Mouse (Mus musculus) ES-E14 (cell line): Measurements from ENCODE around the gene Ccdc57. TPM values are rescaled to one million over a fixed set of nuclear protein-coding genes. Genes with fewer than 3 reads are reported as not detected.

Experiments
- DNase-seq: peaks from one replicate; pipeline ENCODE4 v3.0.0-alpha.2; 2013; ENCODE audit warnings: low read depth, low spot score
- H3K27ac ChIP-seq: 2 replicates; pipeline ENCODE4 v1.5.1; 2012; ENCODE audit warnings: low read depth, mild to moderate bottlenecking, low read length, moderate library complexity, mixed read lengths; ENCODE audit not compliant: poor library complexity, insufficient read depth, severe bottlenecking
- H3K36me3 ChIP-seq: 2 replicates; pipeline ENCODE4 v1.6.1; 2012; ENCODE audit warnings: mild to moderate bottlenecking, low read length, moderate library complexity, mixed read lengths; ENCODE audit not compliant: control insufficient read depth, poor library complexity, insufficient read depth, severe bottlenecking
- H3K4me1 ChIP-seq, 2 experiments: fragments of 150-350 bp in 1 of 2; sonication (generic) in 1 of 2; 2 replicates each; pipeline ENCODE4 v1.6.1; 2012; ENCODE audit warnings: low read length in 2 of 2, mild to moderate bottlenecking in 1 of 2, mixed read lengths in 1 of 2; ENCODE audit not compliant: control insufficient read depth in 2 of 2, insufficient read depth in 2 of 2, poor library complexity in 1 of 2
- H3K4me3 ChIP-seq, 2 experiments: fragments of 150-350 bp in 1 of 2; sonication (generic) in 1 of 2; 2 replicates each; pipeline ENCODE4 v1.5.1; 2012; ENCODE audit warnings: low read length in 2 of 2, low read depth in 1 of 2, mild to moderate bottlenecking in 1 of 2, mixed read lengths in 1 of 2; ENCODE audit not compliant: insufficient read depth in 1 of 2, poor library complexity in 1 of 2, severe bottlenecking in 1 of 2
- H3K9ac ChIP-seq: 2 replicates; pipeline ENCODE4 v1.6.1; 2012; ENCODE audit warnings: low read depth, mild to moderate bottlenecking, low read length, mixed read lengths; ENCODE audit not compliant: poor library complexity, insufficient read depth, severe bottlenecking
- H3K9me3 ChIP-seq: fragments of 150-350 bp; sonication (generic); 2 replicates; pipeline ENCODE4 v1.6.1; 2012; ENCODE audit warnings: low read depth, mild to moderate bottlenecking, low read length; ENCODE audit not compliant: control insufficient read depth, insufficient read depth
- CHD2 ChIP-seq: IDR thresholded peaks from 2 replicates; pipeline ENCODE4 v1.6.1; 2014; ENCODE audit warnings: mild to moderate bottlenecking, low read depth, low read length, inconsistent platforms
- HCFC1 ChIP-seq: IDR thresholded peaks from 2 replicates; pipeline ENCODE4 v1.6.1; 2012; ENCODE audit warnings: low read length, inconsistent platforms, borderline replicate concordance; ENCODE audit not compliant: insufficient read depth
- MAFK ChIP-seq: IDR thresholded peaks from 2 replicates; pipeline ENCODE4 v1.6.1; 2014; ENCODE audit warnings: mild to moderate bottlenecking, low read depth, low read length, inconsistent platforms; ENCODE audit not compliant: insufficient read depth
- ZC3H11A ChIP-seq: IDR thresholded peaks from 2 replicates; pipeline ENCODE4 v1.6.1; 2012; ENCODE audit warnings: low read depth, mild to moderate bottlenecking, inconsistent platforms, low read length, borderline replicate concordance
- ZNF384 ChIP-seq: IDR thresholded peaks from 2 replicates; pipeline ENCODE4 v1.6.1; 2012; ENCODE audit warnings: low read depth, low read length, inconsistent platforms
- in situ Hi-C, 2 experiments: fragments of 600-800 bp; cut with MboI; formaldehyde crosslinking; loops; one replicate each; pipeline ENCODE4 v1.15.1; 2025; ENCODE audit warnings: low sequenced_read_pairs in 2 of 2, inconsistent platforms in 1 of 2; ENCODE audit not compliant: unreplicated experiment in 2 of 2
- total RNA-seq: library from RNA; depleted of rRNA; stranded (reverse); fragments of 300-350 nt; gene quantifications from 2 replicates; pipeline ENCODE4 v1.2.3, GENCODE M21; 2012

Ccdc57 gene
- total RNA-seq, 1 experiment: 1.8 TPM

DNA sequence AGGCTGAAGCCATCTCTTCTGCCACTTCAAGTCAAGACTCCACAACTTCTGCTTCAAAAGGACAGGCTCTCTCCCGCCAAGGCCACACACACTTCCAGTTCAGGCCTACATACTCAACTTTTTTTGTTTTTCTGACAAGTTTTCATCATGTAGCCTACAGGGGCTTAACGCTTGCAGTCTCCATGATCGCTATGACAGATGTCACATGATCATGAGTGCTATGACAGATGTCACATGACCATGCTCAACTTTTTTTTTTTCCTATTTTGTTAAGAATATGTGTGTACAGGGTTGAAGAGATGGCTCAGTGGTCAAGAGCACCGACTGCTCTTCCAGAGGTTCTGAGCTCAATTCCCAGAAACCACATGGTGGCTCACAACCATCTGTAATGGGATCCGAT, 14.9 kb downstream of the Ccdc57 start:
- no peak overlapping the region for H3K4me3 ChIP-seq
- no peak overlapping the region for H3K27ac ChIP-seq
- no peak for TF ChIP-seq ZNF384
- no peak for TF ChIP-seq CHD2
- no peak for TF ChIP-seq HCFC1
- TF ChIP-seq MAFK: no peak
- TF ChIP-seq ZC3H11A: no peak
- no peaks in the 10 kb centered on the region; a peak in 1 of 4 replicates for H3K4me1 ChIP-seq
- in situ Hi-C loops: no loop called here
- H3K9me3 ChIP-seq: no peaks in the 10 kb centered on the region
- no peak for DNase-seq
- no peak overlapping the region for H3K9ac ChIP-seq
- H3K36me3 ChIP-seq: peaks cover 14% of the 10 kb centered on the region

GRCm38 (mm10) chr11:120916477-120916876, 16.2 kb downstream of the Ccdc57 start:
- H3K9ac ChIP-seq: no peak overlapping the region
- no peak for TF ChIP-seq ZNF384
- TF ChIP-seq ZC3H11A: no peak
- TF ChIP-seq CHD2: no peak
- no peak for TF ChIP-seq MAFK
- no peak for TF ChIP-seq HCFC1
- no peak overlapping the region for H3K27ac ChIP-seq
- H3K4me3 ChIP-seq: no peak overlapping the region
- no peaks in the 10 kb centered on the region for H3K9me3 ChIP-seq
- in situ Hi-C loops: no loop called here
- peak; percentile 24 for DNase-seq
- H3K4me1 ChIP-seq: no peaks in the 10 kb centered on the region; a peak in 1 of 4 replicates
- H3K36me3 ChIP-seq: peaks cover 13% of the 10 kb centered on the region

- in situ Hi-C loops: no loop called here
- Histone ChIP-seq H3K27ac (no peak overlapping the region), H3K9ac (no peak overlapping the region), H3K4me1 (no peaks in the 10 kb centered on the region), H3K9me3 (no peaks in the 10 kb centered on the region), H3K4me3 (no peak overlapping the region), H3K36me3 (peaks cover 4% of the 10 kb centered on the region)
- no peak for TF ChIP-seq ZNF384
- TF ChIP-seq ZC3H11A: no peak
- TF ChIP-seq MAFK: no peak
- no peak for TF ChIP-seq CHD2
- no peak for TF ChIP-seq HCFC1
- no peak for DNase-seq
Observed at GRCm38 (mm10) chr11:120913796-120914195, 18.9 kb downstream of the Ccdc57 start.

DNA sequence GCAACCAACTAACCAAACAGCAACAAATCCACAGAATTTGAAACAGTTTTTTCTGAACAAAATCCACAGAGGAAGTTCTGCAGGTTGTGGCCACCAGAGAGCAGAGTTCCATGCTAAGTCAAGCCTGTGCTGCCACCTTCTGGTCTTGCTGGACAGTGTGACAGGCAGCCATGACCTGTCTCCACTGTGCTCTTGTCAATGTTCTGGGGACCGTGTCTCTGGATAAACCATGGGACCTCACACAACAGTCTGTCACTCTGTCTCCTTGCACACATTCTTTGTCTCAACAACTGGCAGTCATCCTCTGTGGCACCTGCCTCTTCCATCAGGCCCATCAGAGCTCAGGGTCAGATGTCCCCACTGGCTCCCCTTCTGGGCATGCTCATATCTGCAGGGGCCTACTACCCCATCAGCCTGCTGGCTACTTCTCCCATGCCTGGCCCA, 27.2 kb downstream of the Ccdc57 start:
- in situ Hi-C loops: no loop called here
- H3K4me3 ChIP-seq: no peak overlapping the region
- no peaks in the 10 kb centered on the region for H3K9me3 ChIP-seq
- H3K36me3 ChIP-seq: no peaks in the 10 kb centered on the region
- H3K27ac ChIP-seq: no peak overlapping the region
- peaks cover 0 to 5% of the 10 kb centered on the region in 2 experiments; a peak in 1 of 4 replicates for H3K4me1 ChIP-seq
- H3K9ac ChIP-seq: no peak overlapping the region
- TF ChIP-seq HCFC1 (peak; percentile 62; the same call in 1 of the 2 replicates), ZNF384 (peak; percentile 84), ZC3H11A (peak; percentile 83; the same call in 1 of the 2 replicates), CHD2 (no peak)
- DNase-seq: peak; percentile 71

- no peak overlapping the region for H3K27ac ChIP-seq
- no peak for TF ChIP-seq HCFC1
- TF ChIP-seq ZNF384: no peak
- TF ChIP-seq MAFK: no peak
- TF ChIP-seq CHD2: no peak
- TF ChIP-seq ZC3H11A: no peak
Observed at GRCm38 (mm10) chr11:120904561-120904960, 28.1 kb downstream of the Ccdc57 start.

More at GRCm38 (mm10) chr11:120904561-120904960, 28.1 kb downstream of the Ccdc57 start:
- Histone ChIP-seq H3K36me3 (no peaks in the 10 kb centered on the region), H3K4me1 (peaks cover 0 to 5% of the 10 kb centered on the region in 2 experiments; a peak in 1 of 4 replicates), H3K4me3 (no peak overlapping the region), H3K9ac (no peak overlapping the region), H3K9me3 (no peaks in the 10 kb centered on the region)
- in situ Hi-C loops: no loop called here
- DNase-seq: no peak
